Mouse (Mus musculus) stomach, adult 2 months (tissue): Measurements from ENCODE around the gene Olfr391-ps. TPM values are rescaled to one million over a fixed set of nuclear protein-coding genes. Genes with fewer than 3 reads are reported as not detected.

Experiments
- polyA plus RNA-seq: library from polyadenylated mRNA; depleted of rRNA; stranded (reverse); fragments of >200 nt; gene quantifications from 2 replicates; pipeline ENCODE4 v1.2.3, GENCODE M21; 2012; rRNA removed

The Olfr391-ps gene
- polyA plus RNA-seq = not detected in 2 replicates

DNA sequence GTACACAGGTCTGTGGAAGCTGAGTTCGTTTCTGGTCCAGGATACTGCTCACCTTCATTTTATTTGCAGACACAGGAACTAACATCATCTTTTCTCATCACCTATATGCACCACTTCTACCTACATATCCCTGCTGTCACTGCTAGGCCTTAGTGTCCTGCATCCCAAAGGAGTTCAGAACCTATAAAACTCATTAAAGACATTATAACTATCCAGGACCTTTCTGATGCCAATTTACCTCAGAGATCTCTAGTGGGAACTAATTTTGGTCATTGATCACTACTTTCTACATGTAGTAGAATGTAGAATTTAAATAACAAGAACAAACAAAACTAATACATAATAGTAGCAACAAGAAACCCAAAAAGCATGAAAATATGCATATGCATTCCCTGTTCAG, at the start of gene Olfr391-ps:
Olfr391-ps (minus strand) TSS at position 101 of the 400 bp plus-strand sequence.

DNA sequence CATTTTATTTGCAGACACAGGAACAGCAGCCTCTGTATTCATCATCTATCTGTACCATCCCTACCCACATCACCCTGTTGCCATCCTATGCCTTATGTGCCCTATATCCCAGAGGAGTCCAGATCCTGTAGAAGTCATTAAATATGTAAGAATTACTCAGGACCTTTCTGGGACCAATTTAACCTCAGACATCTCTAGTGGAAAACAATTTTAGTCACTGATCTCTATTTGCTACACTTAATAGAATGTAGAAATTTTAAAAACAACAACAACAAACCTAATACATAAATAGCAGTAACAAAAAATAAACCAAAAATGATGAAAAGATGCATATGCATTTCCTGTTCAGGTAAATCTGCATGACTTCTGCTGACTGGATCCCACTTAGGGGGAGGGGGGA, 48.5 kb upstream of the Olfr391-ps start, which contains the start of gene Olfr393:
Olfr393 (minus strand) TSS at position 101 of the 400 bp plus-strand sequence.

GRCm38 (mm10) chr11:73816949-73817348, 14.1 kb upstream of the Olfr391-ps start, which contains the start of gene Olfr392:
TSS of gene Olfr392 (minus strand) at chr11:73817049.

DNA sequence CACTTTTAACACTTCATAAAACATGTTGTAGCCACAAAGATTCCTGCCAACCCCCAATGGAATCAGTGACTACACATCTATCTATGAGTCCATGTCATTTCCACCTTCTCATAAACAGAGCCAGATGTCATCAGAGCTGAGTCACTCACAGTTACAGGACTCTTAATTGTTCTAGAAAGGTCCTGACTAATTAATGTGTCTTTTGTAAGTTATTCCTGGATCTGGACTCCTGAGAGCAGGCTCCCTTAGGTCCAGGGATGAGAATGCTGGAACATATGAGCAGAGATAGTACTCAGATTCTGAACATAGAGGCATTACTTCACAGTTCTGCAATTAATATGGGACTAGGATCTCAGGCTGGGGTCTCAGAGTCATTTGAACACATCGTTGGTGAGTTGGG, 20.2 kb downstream of the Olfr391-ps start, which contains the start of gene Olfr390:
Olfr390 (plus strand) TSS at position 301 of the 400 bp plus-strand sequence.

DNA sequence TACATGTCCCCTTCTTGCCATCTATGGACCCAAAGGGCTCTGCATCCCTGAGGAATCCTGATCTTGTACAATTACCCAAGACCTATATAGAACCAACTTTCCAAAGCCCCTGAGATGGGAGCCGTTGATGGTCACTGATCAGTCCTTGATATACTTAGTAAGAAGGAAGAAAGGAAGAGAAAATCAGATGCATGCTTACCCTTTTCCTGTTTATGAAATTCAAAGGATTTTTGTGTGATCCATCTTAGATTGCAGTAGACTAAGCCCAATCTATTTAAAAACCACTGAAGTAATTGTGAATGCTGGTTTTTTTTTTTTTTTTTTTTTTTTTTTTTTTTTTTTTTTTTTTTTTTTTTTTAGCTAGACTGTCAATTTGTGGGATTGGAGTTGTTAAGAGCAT, 22.2 kb downstream of the Olfr391-ps start, which contains the start of gene Olfr389:
Olfr389 (minus strand) TSS at position 101 of the 400 bp plus-strand sequence.

Other genes with a start within 250 kb of the Olfr391-ps start
- gene Olfr385, start 210.0 kb downstream of the Olfr391-ps start, polyA plus RNA-seq = not detected in 2 replicates
- gene Olfr384, start 204.5 kb downstream of the Olfr391-ps start, polyA plus RNA-seq = not detected in 2 replicates
- gene Zfp735, start 114.3 kb downstream of the Olfr391-ps start, polyA plus RNA-seq = not detected in 2 replicates
- not detected in 2 replicates for gene Olfr389, start 22.3 kb downstream of the Olfr391-ps start, polyA plus RNA-seq
- not detected in 2 replicates for gene Olfr390, start 20.1 kb downstream of the Olfr391-ps start, polyA plus RNA-seq
- gene Olfr392, start 14.0 kb upstream of the Olfr391-ps start, polyA plus RNA-seq = not detected in 2 replicates
- not detected in 2 replicates for gene Olfr393, start 48.4 kb upstream of the Olfr391-ps start, polyA plus RNA-seq
- gene Olfr394, start 87.7 kb upstream of the Olfr391-ps start, polyA plus RNA-seq = not detected in 2 replicates
- not detected in 2 replicates for gene Olfr395, start 106.2 kb upstream of the Olfr391-ps start, polyA plus RNA-seq
- not detected in 2 replicates for gene Olfr23, start 133.6 kb upstream of the Olfr391-ps start, polyA plus RNA-seq
- not detected in 2 replicates for gene Olfr397, start 157.8 kb upstream of the Olfr391-ps start, polyA plus RNA-seq
- gene Olfr398, start 187.4 kb upstream of the Olfr391-ps start, polyA plus RNA-seq = not detected in 2 replicates